Mouse (Mus musculus): ENCODE measurements around the gene Snrpd3. TPM values are rescaled to one million over a fixed set of nuclear protein-coding genes. Genes with fewer than 3 reads are reported as not detected.

The Snrpd3 gene
- polyA plus RNA-seq, 1 experiment from 2014 or later = 210 TPM

DNA sequence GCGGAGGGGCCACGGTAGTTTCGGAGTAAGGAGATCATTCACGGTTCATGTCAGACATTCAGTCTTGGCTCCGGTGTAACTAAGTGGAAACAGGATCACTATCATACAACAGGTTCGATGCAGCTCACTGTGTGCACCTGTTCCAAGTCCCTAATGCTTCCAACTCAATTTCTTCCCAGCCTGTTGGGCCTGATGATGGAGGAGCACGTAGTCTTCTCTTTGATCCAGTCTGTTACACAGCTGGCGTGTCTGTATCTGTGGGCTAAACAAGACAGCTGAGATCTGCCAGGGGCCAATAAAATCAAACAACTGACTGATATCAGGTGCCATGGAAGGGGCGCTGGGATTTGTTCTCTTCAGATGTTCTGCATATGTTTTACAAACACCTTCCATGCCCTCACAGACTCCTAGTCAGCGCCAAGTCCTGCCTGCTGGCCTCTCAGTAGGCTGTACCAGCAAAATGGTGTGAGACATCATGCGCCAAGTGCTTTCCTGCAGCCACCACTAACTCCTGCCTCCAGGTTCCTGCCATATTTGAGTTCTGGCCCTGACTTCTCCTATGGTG lies 34.4 kb upstream of the Snrpd3 start:
- Histone ChIP-seq H3K9ac (replicated peaks; ENCODE audit: low read length) (no peak overlapping the region), H3K27me3 (ENCODE audit: control insufficient read depth, insufficient read depth, low read length) (no peaks in the 10 kb centered on the region), H3K36me3 (replicated peaks; ENCODE audit: control insufficient read depth, insufficient read depth, low read depth, low read length) (no peaks in the 10 kb centered on the region), H3K9me3 (replicated peaks; ENCODE audit: control insufficient read depth, low read length) (no peaks in the 10 kb centered on the region), H3K4me3 (ENCODE audit: low read depth, low read length) (no peak overlapping the region), H3K4me1 (ENCODE audit: control insufficient read depth, insufficient read depth, low read length) (no peaks in the 10 kb centered on the region), H3K27ac (replicated peaks; ENCODE audit: low read depth, low read length) (no peak overlapping the region), H3K4me2 (ENCODE audit: low read depth, low read length) (no peak overlapping the region)
- DNase-seq (ENCODE audit: low spot score) = no peak
- ATAC-seq (replicated peaks; ENCODE audit: insufficient number of reproducible peaks, low FRiP score, low TSS enrichment, low read depth) = no peak
- 88% methylated on average over 11 of the region's 11 CpGs for WGBS

DNA sequence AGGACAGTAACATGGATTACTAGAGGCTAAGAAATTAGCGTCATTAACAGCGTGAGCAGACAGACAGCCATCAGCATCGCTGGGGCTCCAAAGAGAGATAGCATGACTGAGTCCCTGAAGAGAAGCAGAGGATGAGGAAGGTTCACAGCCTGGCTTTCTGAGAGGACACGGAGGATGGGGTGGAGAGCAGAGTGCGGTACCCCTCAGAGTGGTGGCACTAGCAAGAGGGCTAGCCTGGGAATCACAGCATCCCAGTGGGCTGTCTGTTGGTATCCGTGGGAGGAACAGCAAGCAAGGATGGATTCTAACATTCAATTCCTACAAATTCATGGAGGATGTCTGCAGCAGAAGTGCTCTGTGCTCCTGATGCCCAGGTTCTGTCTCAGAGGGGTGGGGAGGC lies 33.3 kb upstream of the Snrpd3 start:
- no peak overlapping the region for H3K27ac ChIP-seq (replicated peaks; ENCODE audit: low read depth, low read length)
- whole genome bisulfite sequencing = 86% methylated on average over 6 of the region's 6 CpGs
- H3K9ac ChIP-seq (replicated peaks; ENCODE audit: low read length) = no peak overlapping the region
- H3K4me1 ChIP-seq (ENCODE audit: control insufficient read depth, insufficient read depth, low read length) = no peaks in the 10 kb centered on the region
- H3K36me3 ChIP-seq (replicated peaks; ENCODE audit: control insufficient read depth, insufficient read depth, low read depth, low read length) = no peaks in the 10 kb centered on the region
- no peaks in the 10 kb centered on the region for H3K27me3 ChIP-seq (ENCODE audit: control insufficient read depth, insufficient read depth, low read length)
- DNase-seq (ENCODE audit: low spot score) (no peak), ATAC-seq (replicated peaks; ENCODE audit: insufficient number of reproducible peaks, low FRiP score, low TSS enrichment, low read depth) (no peak)
- no peak overlapping the region for H3K4me2 ChIP-seq (ENCODE audit: low read depth, low read length)
- no peak overlapping the region for H3K4me3 ChIP-seq (ENCODE audit: low read depth, low read length)
- H3K9me3 ChIP-seq (replicated peaks; ENCODE audit: control insufficient read depth, low read length) = no peaks in the 10 kb centered on the region

DNA sequence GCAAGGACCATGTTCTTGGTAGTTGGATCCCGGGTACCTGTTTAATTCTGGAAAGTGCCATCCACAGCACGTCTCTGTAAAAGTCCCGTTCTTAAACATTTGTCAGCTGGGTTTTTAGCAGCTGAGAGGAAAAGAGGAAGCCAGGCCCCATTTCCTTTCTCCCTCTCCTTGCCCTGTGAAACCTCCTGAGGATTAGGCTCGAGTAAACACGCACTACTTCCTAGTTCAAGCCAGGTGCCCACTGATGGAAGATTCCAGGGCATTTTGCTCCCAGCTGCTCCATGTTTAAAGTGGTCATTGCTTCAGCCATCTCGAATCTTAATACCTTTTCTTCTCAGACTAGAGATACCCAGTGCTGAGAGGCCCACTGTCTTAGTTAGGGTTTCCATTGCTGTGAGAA lies 32.6 kb upstream of the Snrpd3 start:
- H3K36me3 ChIP-seq (replicated peaks; ENCODE audit: control insufficient read depth, insufficient read depth, low read depth, low read length) = no peaks in the 10 kb centered on the region

DNA sequence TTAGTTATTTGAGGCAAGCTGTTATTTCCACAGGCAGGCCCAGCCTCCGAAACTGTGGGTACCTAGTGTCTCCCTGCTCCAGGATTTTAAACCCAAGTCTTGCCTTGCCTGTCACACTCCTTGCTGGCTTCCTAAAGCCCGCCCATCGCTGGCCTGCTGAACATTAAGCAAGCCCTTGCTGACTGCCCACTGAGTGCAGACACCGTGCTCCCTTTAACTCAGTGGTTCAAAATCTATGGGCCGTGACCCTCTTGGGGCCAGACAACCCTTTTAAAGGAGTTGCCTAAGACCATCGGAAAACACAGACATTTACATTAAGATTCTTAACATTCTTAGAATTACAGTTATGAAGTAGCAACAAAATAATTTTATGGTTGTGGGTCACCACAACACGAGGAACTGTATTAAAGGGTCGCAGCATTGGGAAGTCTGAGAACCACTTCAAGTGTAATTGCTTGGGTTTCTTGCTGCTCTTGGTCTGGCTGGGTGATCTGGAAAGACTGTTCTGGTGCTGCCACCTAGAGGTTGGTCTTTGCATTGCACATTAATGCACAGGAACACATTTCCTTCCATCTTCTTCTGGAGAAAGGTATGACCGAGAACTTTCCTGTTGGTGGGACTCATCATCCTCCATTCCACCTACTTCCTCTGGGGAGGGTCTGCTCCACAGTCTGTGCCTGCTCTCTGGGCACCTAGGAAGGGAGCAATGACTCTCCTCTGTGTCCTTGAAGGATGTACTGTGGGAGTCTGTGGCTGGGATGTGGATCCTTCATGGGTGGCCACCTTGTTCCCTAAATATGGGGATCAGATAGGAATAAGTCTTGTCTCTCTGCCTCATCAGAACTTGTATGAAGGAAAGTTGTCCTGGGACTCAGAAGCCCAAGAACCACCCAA lies 31.0 kb upstream of the Snrpd3 start:
- no peak overlapping the region for H3K4me2 ChIP-seq (ENCODE audit: low read depth, low read length)
- no peaks in the 10 kb centered on the region for H3K4me1 ChIP-seq (ENCODE audit: control insufficient read depth, insufficient read depth, low read length)
- no peak overlapping the region for H3K9ac ChIP-seq (replicated peaks; ENCODE audit: low read length)
- H3K9me3 ChIP-seq (replicated peaks; ENCODE audit: control insufficient read depth, low read length) = no peaks in the 10 kb centered on the region
- no peaks in the 10 kb centered on the region for H3K27me3 ChIP-seq (ENCODE audit: control insufficient read depth, insufficient read depth, low read length)
- ATAC-seq (replicated peaks; ENCODE audit: insufficient number of reproducible peaks, low FRiP score, low TSS enrichment, low read depth) (0 out of 2 replicates have a peak, but pooled peaks have one; percentile 76), DNase-seq (ENCODE audit: low spot score) (peak; percentile 82)
- no peak overlapping the region for H3K4me3 ChIP-seq (ENCODE audit: low read depth, low read length)
- 50% methylated on average over 9 of the region's 9 CpGs for WGBS
- no peaks in the 10 kb centered on the region for H3K36me3 ChIP-seq (replicated peaks; ENCODE audit: control insufficient read depth, insufficient read depth, low read depth, low read length)
- no peak overlapping the region for H3K27ac ChIP-seq (replicated peaks; ENCODE audit: low read depth, low read length)

More for the DNA sequence above, 32.6 kb upstream of the Snrpd3 start:
- Histone ChIP-seq H3K4me1 (ENCODE audit: control insufficient read depth, insufficient read depth, low read length) (no peaks in the 10 kb centered on the region), H3K27me3 (ENCODE audit: control insufficient read depth, insufficient read depth, low read length) (no peaks in the 10 kb centered on the region), H3K4me2 (ENCODE audit: low read depth, low read length) (no peak overlapping the region), H3K9ac (replicated peaks; ENCODE audit: low read length) (no peak overlapping the region), H3K9me3 (replicated peaks; ENCODE audit: control insufficient read depth, low read length) (no peaks in the 10 kb centered on the region), H3K27ac (replicated peaks; ENCODE audit: low read depth, low read length) (no peak overlapping the region), H3K4me3 (ENCODE audit: low read depth, low read length) (no peak overlapping the region)
- DNase-seq (ENCODE audit: low spot score) = no peak
- no peak for ATAC-seq (replicated peaks; ENCODE audit: insufficient number of reproducible peaks, low FRiP score, low TSS enrichment, low read depth)
- WGBS = 75% methylated on average over 6 of the region's 6 CpGs

DNA sequence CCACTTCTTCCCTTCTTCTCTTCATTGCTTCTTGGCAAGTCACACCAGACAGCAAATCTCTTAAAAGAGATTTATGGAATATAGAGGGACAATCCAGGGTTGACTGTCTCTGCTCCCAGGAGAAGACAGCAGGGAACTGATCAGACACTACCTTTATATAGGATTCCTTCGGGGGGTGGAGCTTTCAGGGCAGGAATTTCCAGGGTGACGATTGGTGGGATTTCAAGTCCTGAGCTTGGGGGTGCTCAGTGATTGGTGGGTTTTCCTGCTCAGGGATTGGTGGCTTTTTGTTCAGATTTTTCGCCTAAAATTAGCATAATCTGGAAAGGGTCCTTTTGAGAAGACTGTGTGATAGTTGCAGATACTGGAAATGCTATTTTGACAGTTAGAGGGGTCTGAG lies 30.2 kb upstream of the Snrpd3 start:
- no peaks in the 10 kb centered on the region for H3K9me3 ChIP-seq (replicated peaks; ENCODE audit: control insufficient read depth, low read length)
- no peaks in the 10 kb centered on the region for H3K4me1 ChIP-seq (ENCODE audit: control insufficient read depth, insufficient read depth, low read length)
- no peak for ATAC-seq (replicated peaks; ENCODE audit: insufficient number of reproducible peaks, low FRiP score, low TSS enrichment, low read depth)
- H3K36me3 ChIP-seq (replicated peaks; ENCODE audit: control insufficient read depth, insufficient read depth, low read depth, low read length) = no peaks in the 10 kb centered on the region
- H3K9ac ChIP-seq (replicated peaks; ENCODE audit: low read length) = no peak overlapping the region
- no peak overlapping the region for H3K4me2 ChIP-seq (ENCODE audit: low read depth, low read length)
- 74% methylated on average over 3 of the region's 3 CpGs for WGBS
- no peak overlapping the region for H3K4me3 ChIP-seq (ENCODE audit: low read depth, low read length)
- H3K27me3 ChIP-seq (ENCODE audit: control insufficient read depth, insufficient read depth, low read length) = no peaks in the 10 kb centered on the region
- no peak overlapping the region for H3K27ac ChIP-seq (replicated peaks; ENCODE audit: low read depth, low read length)
- no peak for DNase-seq (ENCODE audit: low spot score)

DNA sequence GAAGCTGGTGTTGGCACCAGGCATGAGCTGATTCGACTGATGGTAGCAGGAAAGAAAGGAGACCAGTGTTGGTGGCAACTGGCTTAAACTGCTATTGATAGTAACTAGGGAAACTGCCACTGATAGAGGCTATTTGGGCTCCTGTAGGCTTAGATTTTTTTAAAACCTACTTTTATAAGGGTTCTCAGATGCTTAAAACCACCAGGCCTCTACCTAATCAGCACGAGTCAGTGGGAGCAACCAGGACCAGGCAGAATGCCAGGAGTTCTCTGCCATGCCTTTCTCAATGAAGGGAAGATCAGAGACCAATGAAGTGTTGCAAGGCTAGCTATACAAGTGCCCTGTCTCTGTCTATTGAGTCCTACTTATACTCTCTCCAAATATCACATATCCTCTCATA lies 27.8 kb upstream of the Snrpd3 start:
- H3K4me1 ChIP-seq (ENCODE audit: control insufficient read depth, insufficient read depth, low read length) = no peaks in the 10 kb centered on the region
- no peaks in the 10 kb centered on the region for H3K27me3 ChIP-seq (ENCODE audit: control insufficient read depth, insufficient read depth, low read length)
- H3K4me3 ChIP-seq (ENCODE audit: low read depth, low read length) = no peak overlapping the region
- H3K9me3 ChIP-seq (replicated peaks; ENCODE audit: control insufficient read depth, low read length) = no peaks in the 10 kb centered on the region
- H3K27ac ChIP-seq (replicated peaks; ENCODE audit: low read depth, low read length) = no peak overlapping the region
- no peak overlapping the region for H3K9ac ChIP-seq (replicated peaks; ENCODE audit: low read length)
- DNase-seq (ENCODE audit: low spot score) (no peak), ATAC-seq (replicated peaks; ENCODE audit: insufficient number of reproducible peaks, low FRiP score, low TSS enrichment, low read depth) (no peak)
- 76% methylated on average over 2 of the region's 2 CpGs for WGBS
- H3K36me3 ChIP-seq (replicated peaks; ENCODE audit: control insufficient read depth, insufficient read depth, low read depth, low read length) = no peaks in the 10 kb centered on the region
- no peak overlapping the region for H3K4me2 ChIP-seq (ENCODE audit: low read depth, low read length)

DNA sequence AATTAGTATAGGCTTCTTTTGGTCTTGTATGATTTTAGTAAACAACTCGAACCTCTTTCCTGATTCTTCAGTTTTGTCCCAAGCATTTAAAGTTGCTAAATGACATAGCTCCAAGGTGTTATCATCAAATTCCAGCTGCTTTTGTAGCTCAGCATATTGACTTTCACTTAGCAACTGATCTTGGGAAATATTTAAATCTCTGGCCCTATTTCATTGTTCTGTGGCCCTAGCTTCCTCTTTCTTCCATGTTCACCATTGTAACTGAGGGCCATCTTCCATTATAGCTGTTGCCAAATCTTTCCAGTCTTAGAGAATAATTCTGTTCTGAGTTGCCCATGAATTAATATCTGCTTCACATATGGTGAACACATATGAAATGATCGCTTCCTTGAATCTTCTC lies 26.6 kb upstream of the Snrpd3 start:
- no peaks in the 10 kb centered on the region for H3K27me3 ChIP-seq (ENCODE audit: control insufficient read depth, insufficient read depth, low read length)
- no peak overlapping the region for H3K4me3 ChIP-seq (ENCODE audit: low read depth, low read length)
- ATAC-seq (replicated peaks; ENCODE audit: insufficient number of reproducible peaks, low FRiP score, low TSS enrichment, low read depth) = no peak
- 89% methylated on average over 2 of the region's 2 CpGs for WGBS
- H3K4me1 ChIP-seq (ENCODE audit: control insufficient read depth, insufficient read depth, low read length) = no peaks in the 10 kb centered on the region
- H3K27ac ChIP-seq (replicated peaks; ENCODE audit: low read depth, low read length) = no peak overlapping the region
- H3K36me3 ChIP-seq (replicated peaks; ENCODE audit: control insufficient read depth, insufficient read depth, low read depth, low read length) = no peaks in the 10 kb centered on the region
- no peaks in the 10 kb centered on the region for H3K9me3 ChIP-seq (replicated peaks; ENCODE audit: control insufficient read depth, low read length)
- no peak overlapping the region for H3K9ac ChIP-seq (replicated peaks; ENCODE audit: low read length)
- no peak for DNase-seq (ENCODE audit: low spot score)
- H3K4me2 ChIP-seq (ENCODE audit: low read depth, low read length) = no peak overlapping the region

DNA sequence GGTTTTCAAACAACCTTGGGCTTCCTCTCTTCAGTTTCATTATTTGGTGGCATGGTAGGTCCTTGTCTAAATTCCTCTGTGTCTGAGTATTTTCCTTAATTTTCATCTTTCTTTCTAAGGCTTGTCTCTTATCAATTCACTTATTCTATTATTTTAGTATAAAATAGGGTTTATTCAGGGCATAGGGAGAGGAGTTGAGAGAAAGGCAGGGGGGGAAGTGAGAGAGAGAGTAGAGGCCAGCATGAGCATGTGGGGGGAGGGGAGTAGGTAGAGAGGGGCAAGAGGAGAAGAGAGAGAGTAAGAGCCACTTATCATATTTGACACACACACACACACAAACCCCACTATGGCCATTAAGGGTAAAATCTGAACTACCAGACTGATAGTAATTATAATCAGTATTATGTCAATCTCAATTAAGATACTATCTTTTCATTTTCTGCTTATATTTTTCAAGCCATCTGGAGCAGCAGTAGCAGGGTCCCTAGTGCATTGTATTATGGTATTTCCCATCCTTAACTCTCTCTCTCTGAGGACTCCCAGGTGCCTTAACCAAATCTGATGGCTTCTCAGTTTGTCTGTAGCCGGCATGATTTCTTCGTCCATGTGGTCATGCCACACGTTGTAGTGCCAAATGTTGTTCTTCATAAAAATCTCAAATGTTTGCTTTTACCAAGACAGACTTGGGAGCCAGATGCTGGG lies 26.0 kb upstream of the Snrpd3 start:
- no peak overlapping the region for H3K27ac ChIP-seq (replicated peaks; ENCODE audit: low read depth, low read length)
- 89% methylated on average over 3 of the region's 3 CpGs for WGBS
- no peaks in the 10 kb centered on the region for H3K36me3 ChIP-seq (replicated peaks; ENCODE audit: control insufficient read depth, insufficient read depth, low read depth, low read length)
- DNase-seq (ENCODE audit: low spot score) = no peak
- H3K4me3 ChIP-seq (ENCODE audit: low read depth, low read length) = no peak overlapping the region
- no peaks in the 10 kb centered on the region for H3K4me1 ChIP-seq (ENCODE audit: control insufficient read depth, insufficient read depth, low read length)
- no peaks in the 10 kb centered on the region for H3K9me3 ChIP-seq (replicated peaks; ENCODE audit: control insufficient read depth, low read length)
- H3K27me3 ChIP-seq (ENCODE audit: control insufficient read depth, insufficient read depth, low read length) = no peaks in the 10 kb centered on the region
- H3K4me2 ChIP-seq (ENCODE audit: low read depth, low read length) = no peak overlapping the region
- no peak for ATAC-seq (replicated peaks; ENCODE audit: insufficient number of reproducible peaks, low FRiP score, low TSS enrichment, low read depth)
- no peak overlapping the region for H3K9ac ChIP-seq (replicated peaks; ENCODE audit: low read length)

All from embryonic facial prominence, embryonic 11.5 days (tissue).